Mouse (Mus musculus): Measurements from ENCODE around the gene Ctbp2.

Ctbp2 gene

DNA sequence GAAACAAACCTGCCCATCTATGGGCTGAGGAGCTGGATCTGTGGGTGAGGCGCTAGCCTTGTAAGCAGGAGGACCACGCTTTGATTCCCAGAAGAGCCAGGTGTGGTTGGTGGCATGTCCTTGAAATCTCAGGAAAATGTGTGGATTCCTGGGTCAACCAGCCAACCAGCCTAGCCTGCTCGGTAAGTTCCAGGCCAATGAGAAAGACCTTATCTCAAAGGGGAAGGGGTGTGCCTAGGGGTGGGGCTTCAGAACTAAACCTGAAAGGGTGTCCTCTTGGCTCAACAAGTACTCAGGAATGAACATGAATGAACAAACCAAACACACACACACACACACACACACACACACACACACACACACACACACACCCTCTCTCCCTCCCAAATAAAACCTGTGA lies 82.4 kb downstream of the Ctbp2 start:
- no peak for DNase-seq (ENCODE audit: low spot score in 2 of 2)

- DNase-seq (ENCODE audit: low spot score in 2 of 2) = no peak
These were observed 83.3 kb downstream of the Ctbp2 start for GRCm38 (mm10) chr7:133040688-133041345.

- DNase-seq (ENCODE audit: low spot score in 2 of 2) = peak; percentile 25 to 36
These were observed 84.4 kb downstream of the Ctbp2 start for GRCm38 (mm10) chr7:133039556-133040255.

DNA sequence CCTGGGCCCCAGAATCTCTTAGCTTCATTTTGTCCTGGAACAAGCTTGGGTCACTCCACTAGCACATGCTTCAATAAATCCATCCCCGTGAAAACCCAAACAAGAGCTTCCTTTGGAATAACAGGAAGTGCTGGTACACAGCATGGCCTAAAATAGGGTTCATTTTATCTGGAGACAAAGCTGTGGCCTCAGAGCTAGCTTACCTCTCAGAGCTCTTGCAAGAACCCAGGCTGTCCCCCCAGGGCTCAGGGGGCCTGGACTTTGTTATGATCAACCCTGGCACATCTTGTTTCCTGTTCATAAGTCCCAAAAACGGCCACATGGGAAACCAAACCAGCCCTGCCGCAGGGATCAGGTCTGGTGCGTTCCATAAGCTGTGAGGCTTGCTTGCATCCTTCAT lies 86.5 kb downstream of the Ctbp2 start:
- no peak for DNase-seq (ENCODE audit: low spot score in 2 of 2)

GRCm38 (mm10) chr7:133037217-133037616 lies 86.9 kb downstream of the Ctbp2 start:
- no peak for DNase-seq (ENCODE audit: low spot score in 2 of 2)

GRCm38 (mm10) chr7:133035901-133036300 lies 88.3 kb downstream of the Ctbp2 start:
- DNase-seq (ENCODE audit: low spot score in 2 of 2) = no peak

- DNase-seq (ENCODE audit: low spot score in 2 of 2) = peak; percentile 68 to 71
These were observed 91.5 kb downstream of the Ctbp2 start for GRCm38 (mm10) chr7:133032589-133033203.

DNA sequence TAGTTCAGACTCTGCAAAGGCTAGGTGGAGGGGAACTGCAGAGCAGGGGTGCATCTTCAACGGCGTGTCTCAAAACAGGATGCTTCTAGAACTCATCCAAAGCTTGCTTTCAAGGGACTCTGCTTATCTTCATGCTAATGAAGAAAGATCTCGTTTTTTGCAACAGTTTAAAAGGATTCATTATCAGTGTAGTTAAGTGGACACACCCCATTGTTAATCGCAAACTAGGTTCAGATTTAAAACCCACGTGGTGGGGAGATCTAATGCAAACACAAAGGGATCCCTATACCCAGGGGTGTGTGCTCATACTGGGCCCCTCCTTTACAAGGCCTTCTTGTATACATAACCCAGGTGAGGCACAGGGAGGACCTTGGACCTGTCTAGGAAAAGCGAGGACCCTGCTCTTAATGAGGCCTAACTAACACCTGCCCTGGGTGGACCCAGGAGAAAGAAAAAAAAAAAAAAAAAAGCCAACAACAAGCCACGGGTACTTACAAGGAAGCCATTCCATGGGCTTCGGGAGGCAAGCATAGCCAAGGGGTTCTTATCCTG lies 94.6 kb downstream of the Ctbp2 start:
- no peak for DNase-seq (ENCODE audit: low spot score in 2 of 2)

- no peak for DNase-seq (ENCODE audit: low spot score in 2 of 2)
These were observed 95.2 kb downstream of the Ctbp2 start for GRCm38 (mm10) chr7:133029004-133029403.

DNA sequence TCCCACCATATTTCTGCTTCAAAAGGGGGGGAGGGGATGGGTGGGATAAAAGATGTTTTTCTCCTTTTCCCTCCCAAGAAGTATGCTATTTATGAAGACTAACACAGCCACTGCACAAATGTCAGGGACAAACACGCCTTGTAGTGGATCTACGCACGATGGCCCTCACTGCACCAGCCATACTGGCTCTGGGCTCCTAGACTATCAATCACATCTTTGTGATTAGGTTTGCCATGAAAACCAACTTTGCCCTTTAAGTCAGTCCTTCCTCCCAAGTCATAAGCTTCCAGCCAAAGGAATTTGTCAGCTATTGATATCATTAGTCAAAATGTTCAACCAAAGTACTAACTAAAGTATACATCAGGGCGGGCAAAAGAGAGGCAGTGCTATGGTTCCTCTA lies 96.2 kb downstream of the Ctbp2 start:
- no peak for DNase-seq (ENCODE audit: low spot score in 2 of 2)

- DNase-seq (ENCODE audit: low spot score in 2 of 2) = no peak
These were observed 99.5 kb downstream of the Ctbp2 start for GRCm38 (mm10) chr7:133024694-133025093.

DNA sequence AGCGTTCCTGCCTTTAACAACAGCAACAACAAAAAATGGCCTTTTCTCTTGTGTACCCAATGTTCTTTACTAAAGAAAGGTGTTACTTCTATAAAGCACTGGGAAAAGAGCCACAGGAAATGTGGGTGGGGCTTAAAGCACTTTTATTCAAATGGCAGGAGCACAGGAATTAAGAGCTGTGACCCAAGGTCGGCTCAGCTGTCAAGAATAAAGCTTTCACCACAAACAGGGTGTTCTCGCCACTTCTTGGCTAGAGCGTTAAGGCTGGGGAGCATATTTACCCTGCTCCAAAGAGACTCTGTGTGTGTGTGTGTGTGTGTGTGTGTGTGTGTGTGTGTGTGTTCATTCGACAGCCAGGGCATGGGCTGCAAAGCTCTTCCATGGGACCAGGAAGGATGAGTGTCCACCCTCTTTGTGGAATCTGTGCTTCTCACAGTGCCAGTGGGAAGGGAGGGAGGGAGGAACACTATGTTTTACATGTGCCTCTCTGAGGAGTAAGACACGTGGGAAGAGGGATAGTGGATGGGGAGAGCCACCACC lies 104.6 kb downstream of the Ctbp2 start:
- no peak for DNase-seq (ENCODE audit: low spot score in 2 of 2)

GRCm38 (mm10) chr7:133018961-133019360 lies 105.2 kb downstream of the Ctbp2 start:
- DNase-seq (ENCODE audit: low spot score in 2 of 2) = no peak

DNA sequence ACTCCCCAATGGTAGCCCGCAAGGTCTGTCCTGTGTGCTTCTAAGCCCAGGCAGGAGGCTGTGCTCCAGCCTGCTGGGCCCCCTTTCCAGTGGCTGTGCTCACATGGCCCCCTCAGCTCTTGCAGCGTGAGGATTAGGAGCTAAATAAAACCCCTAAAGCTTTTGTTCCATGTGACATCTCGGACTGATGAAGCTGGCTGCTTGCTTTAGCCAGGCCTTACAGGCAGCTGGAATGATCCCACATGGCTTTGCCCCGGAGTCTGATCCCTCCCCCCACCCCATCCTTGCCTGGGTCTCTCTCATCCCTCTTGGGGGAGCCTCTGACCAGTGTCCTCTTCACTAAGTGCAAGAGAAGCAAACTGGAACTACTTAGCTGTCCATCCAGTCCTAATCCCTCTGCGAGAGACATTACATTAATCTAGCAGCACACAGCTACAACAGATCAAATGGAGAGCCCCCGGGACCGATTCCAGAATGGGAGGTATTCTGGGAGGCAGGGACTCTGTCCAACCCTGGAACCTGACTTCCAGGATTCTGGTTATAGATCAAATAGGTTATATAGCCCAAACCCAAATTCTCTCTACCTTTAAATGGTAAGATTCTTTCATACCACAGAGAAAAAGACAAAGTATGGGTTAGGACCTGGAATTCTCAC lies 108.6 kb downstream of the Ctbp2 start:
- DNase-seq (ENCODE audit: low spot score in 2 of 2) = no peak

DNA sequence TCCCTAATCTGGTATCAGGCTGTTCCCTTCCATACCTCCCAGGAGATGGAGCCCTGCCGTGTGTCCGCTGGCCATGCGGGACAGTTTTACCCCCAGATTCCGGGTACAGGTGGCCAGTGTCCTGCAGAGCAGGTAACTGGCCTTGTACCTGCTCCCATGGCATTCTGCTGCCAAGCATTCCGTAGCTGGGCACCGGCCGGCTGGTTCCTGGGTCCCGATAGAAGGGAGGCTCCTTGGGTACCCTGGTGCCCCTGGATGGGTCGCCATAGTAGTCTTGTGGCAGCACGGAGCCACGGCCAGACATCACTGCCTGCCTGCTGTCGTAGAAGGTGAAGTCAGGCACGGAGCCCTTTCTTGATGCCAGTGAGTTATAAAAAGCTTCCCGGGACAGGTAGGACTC lies 109.5 kb downstream of the Ctbp2 start:
- no peak for DNase-seq (ENCODE audit: low spot score in 2 of 2)

GRCm38 (mm10) chr7:133013923-133014322 lies 110.2 kb downstream of the Ctbp2 start:
- no peak for DNase-seq (ENCODE audit: low spot score in 2 of 2)

DNA sequence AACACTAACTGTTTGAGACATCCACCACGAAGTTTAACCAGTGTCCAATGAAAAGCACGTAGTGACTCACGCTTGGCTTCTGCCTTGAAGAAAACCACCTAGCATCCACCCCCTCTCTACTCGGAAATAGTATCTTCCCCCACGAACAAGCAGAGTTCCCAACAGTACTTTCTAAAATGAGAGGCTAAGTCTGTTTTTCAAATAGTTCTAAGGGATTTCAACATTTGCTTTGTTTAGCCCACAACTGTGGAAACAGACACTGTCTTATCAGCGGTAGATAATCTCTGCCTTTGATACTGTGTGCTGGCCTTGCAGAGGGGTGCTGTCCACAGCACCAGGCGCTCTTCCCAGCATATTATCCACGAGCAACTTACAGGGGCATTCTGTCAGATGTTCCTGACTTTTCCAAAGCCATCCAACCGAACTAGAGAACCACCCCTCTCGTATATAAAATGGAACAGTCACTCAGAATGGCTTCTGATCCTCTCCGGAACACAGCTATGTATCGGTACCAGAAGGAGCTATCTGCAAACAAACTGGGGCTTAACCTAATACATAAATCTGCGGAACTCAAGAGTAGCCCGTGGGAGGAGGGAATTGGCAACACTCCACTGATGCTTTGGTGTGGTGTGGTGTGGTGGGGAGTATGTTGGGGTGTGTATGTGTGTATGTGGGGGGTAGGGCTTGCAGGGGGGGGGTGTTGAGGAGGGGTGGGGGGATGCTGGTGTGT lies 111.4 kb downstream of the Ctbp2 start:
- DNase-seq (ENCODE audit: low spot score in 2 of 2) = peak; percentile 60 to 68

GRCm38 (mm10) chr7:133011611-133012010 lies 112.5 kb downstream of the Ctbp2 start:
- no peak for DNase-seq (ENCODE audit: low spot score in 2 of 2)

DNA sequence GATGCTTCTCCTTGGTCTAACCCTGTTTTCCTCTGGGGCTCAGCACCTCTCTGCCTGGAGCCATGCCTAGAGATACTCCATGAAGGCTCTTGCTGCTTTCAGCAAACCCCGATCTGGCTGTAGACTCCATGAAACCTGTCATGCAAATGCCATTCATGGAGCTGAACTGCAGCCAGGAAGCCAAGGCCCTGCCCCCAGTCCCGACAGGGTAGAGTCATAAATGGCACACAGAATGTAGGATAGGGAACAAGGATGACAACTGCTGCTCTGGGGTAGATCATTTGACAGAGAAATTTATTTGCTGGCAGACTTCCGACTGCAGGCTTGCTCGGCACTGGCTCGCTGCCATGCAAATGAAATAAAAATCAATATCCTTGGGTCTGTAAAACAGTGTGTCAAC lies 113.0 kb downstream of the Ctbp2 start:
- DNase-seq (ENCODE audit: low spot score in 2 of 2) = peak; percentile 26 to 38

- no peak for DNase-seq (ENCODE audit: low spot score in 2 of 2)
These were observed 113.7 kb downstream of the Ctbp2 start for GRCm38 (mm10) chr7:133010477-133010876.

- no peak for DNase-seq (ENCODE audit: low spot score in 2 of 2)
These were observed 114.5 kb downstream of the Ctbp2 start for GRCm38 (mm10) chr7:133009676-133010075.
